Mouse (Mus musculus) MEL (cell line): ENCODE measurements around the gene Btn1a1.

Experiments used
- CTCF ChIP-seq, 3 experiments: IDR thresholded peaks in 2 of 3; conservative IDR thresholded peaks in 1 of 3; 2 replicates each; pipeline ENCODE4 v1.5.1; 2011 to 2012; ENCODE audit warnings: low read length in 3 of 3, low read depth in 2 of 3, mild to moderate bottlenecking in 2 of 3, improper control_type of control experiment in 1 of 3, inconsistent platforms in 1 of 3, mixed read lengths in 1 of 3, moderate library complexity in 1 of 3; ENCODE audit not compliant: control insufficient read depth in 1 of 3, insufficient read depth in 1 of 3, poor library complexity in 1 of 3, severe bottlenecking in 1 of 3
- ETS1 ChIP-seq: IDR thresholded peaks from 2 replicates; pipeline ENCODE4 v1.6.1; 2012; ENCODE audit warnings: low read depth, mild to moderate bottlenecking, inconsistent platforms, low read length, improper control_type of control experiment, moderate library complexity
- USF1 ChIP-seq: IDR thresholded peaks from 2 replicates; pipeline ENCODE4 v1.6.1; 2014; ENCODE audit warnings: low read depth, mild to moderate bottlenecking, inconsistent platforms, low read length, improper control_type of control experiment, moderate library complexity

DNA sequence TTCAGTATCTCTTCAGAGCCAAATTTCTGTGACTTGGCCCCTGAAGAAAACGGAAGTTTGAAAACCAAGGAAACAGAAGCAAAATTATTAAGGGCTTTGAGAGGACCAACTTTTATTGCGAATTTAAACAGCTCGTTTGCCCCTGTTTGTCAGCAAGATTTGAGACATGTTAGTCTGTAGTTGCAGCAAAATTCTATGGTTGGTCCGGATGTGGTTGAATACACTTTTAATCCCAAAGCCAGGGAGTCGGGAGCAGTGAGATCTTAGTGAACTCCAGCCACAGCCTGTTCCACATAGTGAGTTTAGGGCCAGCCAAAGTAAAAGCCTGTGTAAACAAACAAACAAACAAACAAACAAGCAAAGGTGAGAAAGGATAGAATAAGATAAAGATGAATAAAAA is 32.5 kb downstream of the Btn1a1 start:
- TF ChIP-seq USF1 (no peak), CTCF (IDR thresholded peaks at IDR 0.05 in 2 of 3, conservative IDR thresholded peaks at IDR 0.05 in 1 of 3; ENCODE audit: control insufficient read depth in 1 of 3, insufficient read depth in 1 of 3, low read depth in 2 of 3, low read length in 3 of 3, poor library complexity in 1 of 3, severe bottlenecking in 1 of 3) (no peak), ETS1 (no peak)
